Mouse (Mus musculus): Measurements from ENCODE around the gene Rpp40. TPM values are rescaled to one million over a fixed set of nuclear protein-coding genes. Genes with fewer than 3 reads are reported as not detected.

Rpp40 gene
- total RNA-seq (2021) = 12.8 and 14.8 TPM in 2 replicates
- long read RNA-seq, experiment 1, full-length matches to known transcripts = 13 of 15 reads
- long read RNA-seq, experiment 1, partial matches to known transcripts = 0 of 15 reads
- long read RNA-seq, experiment 1, other reads (novel, unspliced or antisense) = 2 of 15 reads
- long read RNA-seq, experiment 2, full-length matches to known transcripts = 9 of 9 reads
- long read RNA-seq, experiment 2, partial matches to known transcripts = 0 of 9 reads
- long read RNA-seq, experiment 2, other reads (novel, unspliced or antisense) = 0 of 9 reads

- DNase-seq = peak; percentile 94
Observed at GRCm38 (mm10) chr13:35905879-35906481, at the start of gene Rpp40. TSS of gene Rpp40 (minus strand) at chr13:35906359.

GRCm38 (mm10) chr13:35949814-35950455, 43.8 kb upstream of the Rpp40 start:
- no peak for DNase-seq

GRCm38 (mm10) chr13:35947354-35948000, 41.3 kb upstream of the Rpp40 start:
- DNase-seq = peak; percentile 86

GRCm38 (mm10) chr13:35946659-35947353, 40.6 kb upstream of the Rpp40 start:
- DNase-seq = no peak

GRCm38 (mm10) chr13:35940934-35941333, 34.8 kb upstream of the Rpp40 start:
- no peak for DNase-seq

GRCm38 (mm10) chr13:35939871-35940665, 33.9 kb upstream of the Rpp40 start:
- DNase-seq = no peak

GRCm38 (mm10) chr13:35937991-35938390, 31.8 kb upstream of the Rpp40 start:
- DNase-seq = no peak

- DNase-seq = no peak
Observed at GRCm38 (mm10) chr13:35911476-35911875, 5.3 kb upstream of the Rpp40 start.

GRCm38 (mm10) chr13:35905378-35905777, 781 bp downstream of the Rpp40 start:
- peak; percentile 9 for DNase-seq

- no peak for DNase-seq
Observed at GRCm38 (mm10) chr13:35892866-35893265, 13.3 kb downstream of the Rpp40 start.

GRCm38 (mm10) chr13:35886121-35886725, 19.9 kb downstream of the Rpp40 start:
- peak; percentile 76 for DNase-seq

- no peak for DNase-seq
Observed at GRCm38 (mm10) chr13:35880555-35881046, 25.6 kb downstream of the Rpp40 start.

GRCm38 (mm10) chr13:35879519-35879918, 26.6 kb downstream of the Rpp40 start:
- no peak for DNase-seq

GRCm38 (mm10) chr13:35879068-35879467, 27.1 kb downstream of the Rpp40 start:
- no peak for DNase-seq

- DNase-seq = peak; percentile 23
Observed at GRCm38 (mm10) chr13:35878282-35878681, 27.9 kb downstream of the Rpp40 start.

- DNase-seq = no peak
Observed at GRCm38 (mm10) chr13:35875396-35875795, 30.8 kb downstream of the Rpp40 start.

- DNase-seq = no peak
Observed at GRCm38 (mm10) chr13:35871107-35871506, 35.1 kb downstream of the Rpp40 start.

- DNase-seq = no peak
Observed at GRCm38 (mm10) chr13:35870659-35871058, 35.5 kb downstream of the Rpp40 start.

GRCm38 (mm10) chr13:35860916-35861315, 45.2 kb downstream of the Rpp40 start:
- DNase-seq = peak; percentile 59

GRCm38 (mm10) chr13:35857486-35857885, 48.7 kb downstream of the Rpp40 start:
- DNase-seq = no peak
